Mouse (Mus musculus) CH12.LX (cell line): ENCODE measurements around the gene Gm49388. TPM values are rescaled to one million over a fixed set of nuclear protein-coding genes. Genes with fewer than 3 reads are reported as not detected.

Experiments
- DNase-seq: peaks from one replicate; pipeline ENCODE4 v3.0.0-alpha.2; 2013; ENCODE audit errors: extremely low read depth
- H3K27ac ChIP-seq: 2 replicates; pipeline ENCODE4 v1.5.1; 2012; ENCODE audit warnings: low read depth, mild to moderate bottlenecking, control low read depth, moderate library complexity; ENCODE audit not compliant: insufficient read depth
- H3K27me3 ChIP-seq: replicated peaks from 2 replicates; pipeline ENCODE3; 2012; ENCODE audit warnings: inconsistent platforms
- H3K36me3 ChIP-seq, 2 experiments: replicated peaks in 1 of 2; 2 replicates each; pipeline versions ENCODE3 to v1.6.1; 2012; ENCODE audit warnings: inconsistent platforms in 1 of 2, low read length in 1 of 2, mild to moderate bottlenecking in 1 of 2, mixed read lengths in 1 of 2, moderate library complexity in 1 of 2; ENCODE audit not compliant: control insufficient read depth in 1 of 2, insufficient read depth in 1 of 2
- H3K4me1 ChIP-seq, 2 experiments: 2 replicates each; pipeline ENCODE4 v1.6.1; 2012; ENCODE audit warnings: inconsistent platforms in 1 of 2, moderate library complexity in 1 of 2; ENCODE audit not compliant: insufficient read depth in 2 of 2, control insufficient read depth in 1 of 2
- H3K4me2 ChIP-seq: 2 replicates; pipeline ENCODE4 v1.6.1; 2012; ENCODE audit warnings: low read depth, mild to moderate bottlenecking, control low read depth; ENCODE audit not compliant: poor library complexity, insufficient read depth, severe bottlenecking
- H3K4me3 ChIP-seq, 3 experiments: fragments of 150-350 bp in 1 of 3; sonication (generic) in 1 of 3; replicated peaks in 1 of 3; 2 replicates each; pipeline versions ENCODE3 to v1.5.1; 2011 to 2012; ENCODE audit warnings: low read depth in 2 of 3, low read length in 2 of 3, mild to moderate bottlenecking in 2 of 3, moderate library complexity in 2 of 3, control low read depth in 1 of 3, improper control_type of control experiment in 1 of 3, inconsistent platforms in 1 of 3, mixed read lengths in 1 of 3; ENCODE audit not compliant: poor library complexity in 1 of 3
- H3K79me2 ChIP-seq: replicated peaks from 2 replicates; pipeline ENCODE4 v1.6.1; 2012; ENCODE audit warnings: mild to moderate bottlenecking, moderate library complexity; ENCODE audit not compliant: control insufficient read depth, poor library complexity, insufficient read depth, severe bottlenecking; ENCODE audit errors: extremely low read depth
- H3K9ac ChIP-seq: 2 replicates; pipeline ENCODE4 v1.6.1; 2012; ENCODE audit warnings: low read depth, mild to moderate bottlenecking, control low read depth, moderate library complexity; ENCODE audit not compliant: insufficient read depth
- H3K9me3 ChIP-seq: replicated peaks from 2 replicates; pipeline ENCODE3; 2012; ENCODE audit warnings: low read length, inconsistent platforms, mixed read lengths
- BHLHE40 ChIP-seq: IDR thresholded peaks from 2 replicates; pipeline ENCODE4 v1.6.1; 2011; ENCODE audit warnings: mild to moderate bottlenecking, low read depth, low read length, improper control_type of control experiment
- CHD1 ChIP-seq: IDR thresholded peaks from 2 replicates; pipeline ENCODE4 v1.6.1; 2012; ENCODE audit warnings: low read depth, low read length, improper control_type of control experiment, inconsistent platforms
- CHD2 ChIP-seq: IDR thresholded peaks from 2 replicates; pipeline ENCODE4 v1.6.1; 2011; ENCODE audit warnings: low read length, improper control_type of control experiment
- CTCF ChIP-seq, 2 experiments: IDR thresholded peaks in 1 of 2; conservative IDR thresholded peaks in 1 of 2; 2 replicates each; pipeline ENCODE4 v1.5.1; 2011 to 2012; ENCODE audit warnings: low read depth in 2 of 2, low read length in 2 of 2, improper control_type of control experiment in 1 of 2, inconsistent platforms in 1 of 2, mild to moderate bottlenecking in 1 of 2, moderate library complexity in 1 of 2
- E2F4 ChIP-seq: IDR thresholded peaks from 2 replicates; pipeline ENCODE4 v1.6.1; 2011; ENCODE audit warnings: low read depth, low read length, improper control_type of control experiment; ENCODE audit not compliant: insufficient replicate concordance
- ELF1 ChIP-seq: IDR thresholded peaks from 2 replicates; pipeline ENCODE4 v1.6.1; 2014; ENCODE audit warnings: low read depth, mild to moderate bottlenecking, inconsistent platforms, low read length, improper control_type of control experiment
- EP300 ChIP-seq: IDR thresholded peaks from 2 replicates; pipeline ENCODE4 v1.6.1; 2011; ENCODE audit warnings: low read length, improper control_type of control experiment
- ETS1 ChIP-seq: conservative IDR thresholded peaks from 2 replicates; pipeline ENCODE4 v1.6.1; 2012; ENCODE audit warnings: low read depth, mild to moderate bottlenecking, inconsistent platforms, low read length, improper control_type of control experiment, moderate library complexity
- GABPA ChIP-seq: IDR thresholded peaks from 2 replicates; pipeline ENCODE4 v1.6.1; 2012; ENCODE audit warnings: low read depth, low read length, improper control_type of control experiment, inconsistent platforms; ENCODE audit not compliant: insufficient replicate concordance
- HCFC1 ChIP-seq: IDR thresholded peaks from 2 replicates; pipeline ENCODE4 v1.6.1; 2012; ENCODE audit warnings: low read depth, mild to moderate bottlenecking, inconsistent platforms, low read length, improper control_type of control experiment
- JUN ChIP-seq: IDR thresholded peaks from 2 replicates; pipeline ENCODE4 v1.6.1; 2011; ENCODE audit warnings: low read depth, mild to moderate bottlenecking, low read length, improper control_type of control experiment, moderate library complexity; ENCODE audit not compliant: insufficient read depth
- JUND ChIP-seq: conservative IDR thresholded peaks from 2 replicates; pipeline ENCODE4 v1.6.1; 2011; ENCODE audit warnings: low read depth, low read length, improper control_type of control experiment
- MAFK ChIP-seq: IDR thresholded peaks from 2 replicates; pipeline ENCODE4 v1.6.1; 2011; ENCODE audit warnings: low read length, improper control_type of control experiment; ENCODE audit not compliant: insufficient replicate concordance
- MAX ChIP-seq: IDR thresholded peaks from 2 replicates; pipeline ENCODE4 v1.6.1; 2011; ENCODE audit warnings: low read length, improper control_type of control experiment
- MAZ ChIP-seq: IDR thresholded peaks from 2 replicates; pipeline ENCODE4 v1.6.1; 2012; ENCODE audit warnings: low read depth, mild to moderate bottlenecking, inconsistent platforms, low read length, improper control_type of control experiment, moderate library complexity
- MEF2A ChIP-seq: IDR thresholded peaks from 2 replicates; pipeline ENCODE4 v1.6.1; 2014; ENCODE audit warnings: low read depth, mild to moderate bottlenecking, inconsistent platforms, low read length, improper control_type of control experiment, borderline replicate concordance
- MXI1 ChIP-seq: IDR thresholded peaks from 2 replicates; pipeline ENCODE4 v1.6.1; 2011; ENCODE audit warnings: mild to moderate bottlenecking, low read depth, low read length, improper control_type of control experiment
- MYC ChIP-seq: IDR thresholded peaks from 2 replicates; pipeline ENCODE4 v1.6.1; 2011; ENCODE audit warnings: low read depth, mild to moderate bottlenecking, improper control_type of control experiment, low read length
- NELFE ChIP-seq: IDR thresholded peaks from 2 replicates; pipeline ENCODE4 v1.6.1; 2011; ENCODE audit warnings: low read depth, low read length, improper control_type of control experiment
- NRF1 ChIP-seq: IDR thresholded peaks from 2 replicates; pipeline ENCODE4 v1.6.1; 2014; ENCODE audit warnings: low read depth, mild to moderate bottlenecking, inconsistent platforms, low read length, improper control_type of control experiment, moderate library complexity
- PAX5 ChIP-seq: IDR thresholded peaks from 2 replicates; pipeline ENCODE4 v1.6.1; 2012; ENCODE audit warnings: low read length, inconsistent platforms, mixed read lengths
- POLR2A ChIP-seq: IDR thresholded peaks from 2 replicates; pipeline ENCODE4 v1.6.1; 2011; ENCODE audit warnings: low read depth, mild to moderate bottlenecking, improper control_type of control experiment, low read length
- POLR2AphosphoS2 ChIP-seq: IDR thresholded peaks from 2 replicates; pipeline ENCODE4 v1.6.1; 2011; ENCODE audit warnings: low read depth, low read length, improper control_type of control experiment
- RAD21 ChIP-seq: IDR thresholded peaks from 2 replicates; pipeline ENCODE4 v1.6.1; 2011; ENCODE audit warnings: low read depth, mild to moderate bottlenecking, low read length, improper control_type of control experiment, moderate library complexity
- RCOR1 ChIP-seq: conservative IDR thresholded peaks from 2 replicates; pipeline ENCODE4 v1.6.1; 2012; ENCODE audit warnings: low read depth, mild to moderate bottlenecking, inconsistent platforms, low read length, improper control_type of control experiment
- SIN3A ChIP-seq: IDR thresholded peaks from 2 replicates; pipeline ENCODE4 v1.6.1; 2012; ENCODE audit warnings: low read length, improper control_type of control experiment, inconsistent platforms
- SMC3 ChIP-seq: IDR thresholded peaks from 2 replicates; pipeline ENCODE4 v1.6.1; 2011; ENCODE audit warnings: low read depth, low read length, improper control_type of control experiment
- TBP ChIP-seq: conservative IDR thresholded peaks from 2 replicates; pipeline ENCODE4 v1.6.1; 2011; ENCODE audit warnings: low read depth, low read length, improper control_type of control experiment
- TCF12 ChIP-seq: IDR thresholded peaks from 2 replicates; pipeline ENCODE4 v1.6.1; 2014; ENCODE audit warnings: low read depth, mild to moderate bottlenecking, inconsistent platforms, low read length, improper control_type of control experiment
- UBTF ChIP-seq: IDR thresholded peaks from 2 replicates; pipeline ENCODE4 v1.6.1; 2012; ENCODE audit warnings: low read depth, mild to moderate bottlenecking, inconsistent platforms, low read length, improper control_type of control experiment, moderate library complexity
- USF1 ChIP-seq: IDR thresholded peaks from 2 replicates; pipeline ENCODE4 v1.6.1; 2014; ENCODE audit warnings: low read depth, mild to moderate bottlenecking, inconsistent platforms, low read length, improper control_type of control experiment
- USF2 ChIP-seq: conservative IDR thresholded peaks from 2 replicates; pipeline ENCODE4 v1.6.1; 2011; ENCODE audit warnings: low read depth, low read length, improper control_type of control experiment
- ZKSCAN1 ChIP-seq: IDR thresholded peaks from 2 replicates; pipeline ENCODE4 v1.6.1; 2012; ENCODE audit warnings: low read depth, inconsistent platforms, low read length, improper control_type of control experiment, borderline replicate concordance
- ZMIZ1 ChIP-seq: IDR thresholded peaks from 2 replicates; pipeline ENCODE4 v1.6.1; 2012; ENCODE audit warnings: low read depth, mild to moderate bottlenecking, inconsistent platforms, low read length, improper control_type of control experiment
- ZNF384 ChIP-seq: IDR thresholded peaks from 2 replicates; pipeline ENCODE4 v1.6.1; 2012; ENCODE audit warnings: low read depth, low read length, improper control_type of control experiment, inconsistent platforms
- dilution Hi-C: fragments of 300-500 bp; cut with MboI; formaldehyde crosslinking; loops from 2 replicates; pipeline ENCODE4 v1.14.3; 2020; ENCODE audit warnings: low sequenced_read_pairs; ENCODE audit not compliant: extremely low pct_unique_long_range_greater_than_20kb, extremely low pct_ligation_motif_present
- in situ Hi-C: fragments of 300-500 bp; cut with MboI; formaldehyde crosslinking; loops from 3 replicates; pipeline ENCODE4 v1.14.3; 2019; ENCODE audit warnings: low sequenced_read_pairs, low pct_ligation_motif_present, low pct_unique_long_range_greater_than_20kb, mixed read lengths
- polyA plus RNA-seq: library from polyadenylated mRNA; unstranded; fragments of >175 nt; gene quantifications from 2 replicates; pipeline ENCODE4 v1.2.1, GENCODE M21; 2012; ENCODE audit warnings: low read depth; ENCODE audit not compliant: insufficient read length
- total RNA-seq, 2 experiments: library from RNA; depleted of rRNA; stranded (reverse); fragments of 300-350 nt in 1 of 2; fragments of >200 nt in 1 of 2; gene quantifications; 2 replicates each; pipeline ENCODE4 v1.2.3; 2012 to 2014

Gene Gm49388
- total and polyA plus RNA-seq, 3 experiments: 0.98 to 4.3 TPM; not detected in 1

DNA sequence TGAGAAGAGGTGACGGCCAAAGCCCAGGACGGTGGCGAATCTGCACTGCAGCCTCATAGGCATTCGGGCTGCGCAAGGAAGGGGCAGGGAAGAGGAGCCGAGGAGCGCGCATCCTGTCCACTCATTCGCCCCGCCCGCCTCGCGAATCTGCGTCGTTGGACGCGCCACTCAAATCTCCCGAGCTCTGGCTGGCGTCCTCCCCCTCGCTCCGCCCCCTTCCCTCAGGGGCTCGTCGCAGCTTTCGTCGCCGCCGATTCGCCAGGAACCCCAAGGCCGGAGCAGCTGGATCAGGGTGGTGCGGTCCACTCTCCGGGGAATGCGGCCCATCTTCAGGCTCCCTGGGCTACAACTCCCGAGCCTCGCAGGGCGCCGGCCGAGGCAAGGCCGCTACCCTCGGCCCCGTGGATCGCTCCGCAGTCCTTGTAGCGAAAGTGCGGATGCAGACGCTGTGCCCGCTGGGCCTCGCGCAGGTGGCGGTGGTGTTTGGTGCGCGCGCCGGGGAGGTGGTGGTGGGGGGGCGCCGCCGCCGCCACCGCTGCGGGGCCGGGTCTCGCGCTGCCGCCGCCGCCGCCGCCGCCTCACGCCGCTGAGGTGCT, 8.4 kb upstream of the Gm49388 start (continued):
- TF ChIP-seq TCF12 (peak; percentile 43), SIN3A (no peak)

- peaks cover 9 to 44% of the 10 kb centered on the region in 2 experiments for H3K4me1 ChIP-seq
- DNase-seq: peak; percentile 51
- peaks cover 25 to 60% of the 10 kb centered on the region in 2 experiments for H3K36me3 ChIP-seq
- peak overlapping the region; percentile 41 for H3K4me2 ChIP-seq
- peaks cover 23% of the 10 kb centered on the region for H3K79me2 ChIP-seq
- peak overlapping the region; percentile 94 for H3K27ac ChIP-seq
- no peaks in the 10 kb centered on the region for H3K27me3 ChIP-seq
- H3K4me3 ChIP-seq: peak overlapping the region; percentile 57 to 92 (median 67)
- dilution Hi-C loops: no loop called here
- H3K9me3 ChIP-seq: no peaks in the 10 kb centered on the region
- H3K9ac ChIP-seq: peak overlapping the region; percentile 98
- in situ Hi-C loops: loop anchor here (5.0 to 25.0 kb wide), 4 partner anchors 40 to 995 kb away; partner anchors contain the start of genes Cdipt, Cdiptos, Prss8 and Tbx6
- TF ChIP-seq SMC3 (no peak), HCFC1 (no peak), TCF12 (no peak), MEF2A (no peak), BHLHE40 (no peak), POLR2AphosphoS2 (no peak), RCOR1 (no peak), POLR2A (peak; percentile 60; the same call in 1 of the 2 replicates), NELFE (peak; percentile 48; the same call in 1 of the 2 replicates), MAZ (no peak), SIN3A (0 out of 2 replicates have a peak, but pooled peaks have one; percentile 12), RAD21 (no peak), MAX (no peak), PAX5 (no peak), MXI1 (0 out of 2 replicates have a peak, but pooled peaks have one; percentile 8), JUN (no peak), ZMIZ1 (peak; percentile 59; the same call in 1 of the 2 replicates), USF1 (no peak), CHD2 (no peak; the same call in 1 of the 2 replicates), JUND (no peak), EP300 (no peak), ETS1 (no peak), E2F4 (no peak), ZNF384 (no peak), ELF1 (no peak), GABPA (no peak), MYC (no peak), USF2 (no peak), ZKSCAN1 (no peak), CHD1 (no peak), UBTF (no peak), MAFK (no peak), NRF1 (peak; percentile 63), TBP (no peak), CTCF (conservative IDR thresholded peaks at IDR 0.05 in 1 of 2, IDR thresholded peaks at IDR 0.05 in 1 of 2; ENCODE audit: low read depth in 2 of 2, low read length in 2 of 2) (no peak)
These were observed 7.7 kb upstream of the Gm49388 start for GRCm38 (mm10) chr7:127777474-127778266.
